Comparison of ENCODE assay signal across 35 mouse cellular contexts in genomic region chr13:74090265-74090664, GRCm38 (mm10). TPM values are rescaled to one million over a fixed set of nuclear protein-coding genes. Genes with fewer than 3 reads are reported as not detected.
DNase-seq lines count a peak whose midpoint lies in the region; ATAC-seq and TF ChIP-seq lines count a peak whose summit lies in the region.
"Had no signal": no experiment of that assay in that cellular context is flagged by ENCODE, and none has a peak within 500 bp of the region (broad histone marks: within the 10 kb centered on the region; RNA-seq: fewer than 3 reads in every experiment).

No protein-coding gene starts in this region.

- no peak overlapping the region for H3K27ac ChIP-seq in MEL (ENCODE audit: control insufficient read depth, low read depth, low read length)
- no peak overlapping the region for H3K27ac ChIP-seq in midbrain, embryonic 14.5 days (replicated peaks; ENCODE audit: low read depth, low read length)
- H3K27ac ChIP-seq in intestine, embryonic 15.5 days: no peak overlapping the region
- H3K27ac ChIP-seq: embryonic facial prominence, embryonic 10.5 days; embryonic facial prominence, embryonic 15.5 days; forebrain, embryonic 15.5 days; heart, embryonic 15.5 days; hindbrain, embryonic 12.5 days; hindbrain, postnatal 0 days; kidney, postnatal 0 days; limb, embryonic 15.5 days; liver, embryonic 14.5 days; lung, embryonic 15.5 days; midbrain, embryonic 12.5 days; stomach, postnatal 0 days had no signal

- 80% methylated on average over 3 of the region's 3 CpGs for WGBS in midbrain, embryonic 14.5 days
- 69% methylated on average over 3 of the region's 3 CpGs for WGBS in intestine, embryonic 15.5 days

- ATAC-seq in common myeloid progenitor, adult 5-6 weeks (replicated peaks; ENCODE audit: low read depth, poor library complexity, severe bottlenecking): peak; percentile 89
- ATAC-seq in megakaryocyte, adult 5-6 weeks (ENCODE audit: poor library complexity, severe bottlenecking): peak; percentile 97
- ATAC-seq in midbrain, embryonic 14.5 days (ENCODE audit: low FRiP score, low TSS enrichment): no peak
- no peak for ATAC-seq in intestine, embryonic 15.5 days
- ATAC-seq: forebrain, embryonic 15.5 days; hindbrain, postnatal 0 days; intestine, embryonic 16.5 days; Patski had no signal

- no peaks in the 10 kb centered on the region for H3K4me1 ChIP-seq in MEL (ENCODE audit: control insufficient read depth in 1 of 2, insufficient read depth in 2 of 2, low read length in 2 of 2)
- H3K4me1 ChIP-seq in midbrain, embryonic 14.5 days (ENCODE audit: control insufficient read depth, insufficient read depth, low read length): no peaks in the 10 kb centered on the region
- H3K4me1 ChIP-seq in intestine, embryonic 15.5 days (replicated peaks): no peaks in the 10 kb centered on the region
- H3K4me1 ChIP-seq: embryonic facial prominence, embryonic 10.5 days; embryonic facial prominence, embryonic 15.5 days; forebrain, embryonic 15.5 days; hindbrain, embryonic 12.5 days; limb, embryonic 15.5 days; lung, embryonic 15.5 days; midbrain, embryonic 12.5 days had no signal

- no peak for TF ChIP-seq CTCF in MEL (IDR thresholded peaks at IDR 0.05 in 2 of 3, conservative IDR thresholded peaks at IDR 0.05 in 1 of 3; ENCODE audit: control insufficient read depth in 1 of 3, insufficient read depth in 1 of 3, low read depth in 2 of 3, low read length in 3 of 3, poor library complexity in 1 of 3, severe bottlenecking in 1 of 3)

- no peak for TF ChIP-seq RAD21 in MEL (IDR thresholded peaks at IDR 0.05; ENCODE audit: low read depth, low read length)

- H3K9me3 ChIP-seq in MEL (replicated peaks; ENCODE audit: insufficient read depth, low read length): no peaks in the 10 kb centered on the region
- no peaks in the 10 kb centered on the region for H3K9me3 ChIP-seq in midbrain, embryonic 14.5 days (ENCODE audit: control insufficient read depth, low read length)
- no peaks in the 10 kb centered on the region for H3K9me3 ChIP-seq in intestine, embryonic 15.5 days
- H3K9me3 ChIP-seq: embryonic facial prominence, embryonic 10.5 days; embryonic facial prominence, embryonic 15.5 days; forebrain, embryonic 15.5 days; heart, embryonic 15.5 days; hindbrain, embryonic 12.5 days; limb, embryonic 15.5 days; lung, embryonic 15.5 days; megakaryocyte, embryonic 14.5 days; midbrain, embryonic 12.5 days had no signal

- no peak overlapping the region for H3K4me2 ChIP-seq in midbrain, embryonic 14.5 days (ENCODE audit: low read length)
- H3K4me2 ChIP-seq in intestine, embryonic 15.5 days (replicated peaks): no peak overlapping the region
- H3K4me2 ChIP-seq: embryonic facial prominence, embryonic 15.5 days; forebrain, embryonic 15.5 days; heart, embryonic 15.5 days; hindbrain, embryonic 12.5 days; limb, embryonic 15.5 days; lung, embryonic 15.5 days; midbrain, embryonic 12.5 days had no signal

- no peak overlapping the region for H3K4me3 ChIP-seq in MEL (ENCODE audit: control insufficient read depth in 1 of 2, insufficient read depth in 1 of 2, low read depth in 2 of 2, low read length in 2 of 2)
- no peak overlapping the region for H3K4me3 ChIP-seq in midbrain, embryonic 14.5 days (replicated peaks; ENCODE audit: low read depth, low read length)
- H3K4me3 ChIP-seq in intestine, embryonic 15.5 days (replicated peaks): no peak overlapping the region
- H3K4me3 ChIP-seq: embryonic facial prominence, embryonic 10.5 days; embryonic facial prominence, embryonic 15.5 days; forebrain, embryonic 15.5 days; heart, embryonic 15.5 days; hindbrain, embryonic 12.5 days; limb, embryonic 15.5 days; lung, embryonic 15.5 days; megakaryocyte, embryonic 14.5 days; midbrain, embryonic 12.5 days had no signal

- H3K9ac ChIP-seq in MEL (ENCODE audit: control insufficient read depth, low read depth, low read length, poor library complexity, severe bottlenecking): no peak overlapping the region
- no peak overlapping the region for H3K9ac ChIP-seq in midbrain, embryonic 14.5 days (replicated peaks; ENCODE audit: low read length)
- H3K9ac ChIP-seq in intestine, embryonic 15.5 days: no peak overlapping the region
- H3K9ac ChIP-seq: embryonic facial prominence, embryonic 15.5 days; forebrain, embryonic 15.5 days; heart, embryonic 15.5 days; hindbrain, embryonic 12.5 days; limb, embryonic 15.5 days; liver, embryonic 14.5 days; lung, embryonic 15.5 days; midbrain, embryonic 12.5 days had no signal

- no peak for TF ChIP-seq POLR2A in MEL (IDR thresholded peaks at IDR 0.05; ENCODE audit: control insufficient read depth in 1 of 2, insufficient read depth in 1 of 2, low read depth in 1 of 2, low read length in 2 of 2, poor library complexity in 1 of 2)

- no peak for TF ChIP-seq EP300 in MEL (IDR thresholded peaks at IDR 0.05; ENCODE audit: low read depth in 1 of 2, low read length in 2 of 2)

- peak; percentile 4 for DNase-seq in lung, postnatal 14 days
- no peak for DNase-seq in lung, postnatal 4 days
- DNase-seq in MEL (ENCODE audit: low read depth, low spot score): peak; percentile 12
- no peak for DNase-seq in midbrain, embryonic 14.5 days
- DNase-seq: adrenal gland, postnatal 25 days; cerebellum, adult 18-20 months; cerebellum, postnatal 10 days; gastrocnemius, postnatal 25 days; kidney, adult 8-10 months; kidney, postnatal 4 days; left cerebral cortex, postnatal 4 days; retina, postnatal 1 day; spleen, adult 18-20 months; thymus, adult 18-20 months; thymus, postnatal 36 days had no signal

- H3K27me3 ChIP-seq in MEL (ENCODE audit: control insufficient read depth in 1 of 2, insufficient read depth in 2 of 2, low read length in 2 of 2): peaks cover 0 to 3% of the 10 kb centered on the region in 2 experiments; a peak in 2 of 4 replicates
- no peaks in the 10 kb centered on the region for H3K27me3 ChIP-seq in midbrain, embryonic 14.5 days (ENCODE audit: control insufficient read depth, insufficient read depth, low read length)
- H3K27me3 ChIP-seq in intestine, embryonic 15.5 days (replicated peaks): no peaks in the 10 kb centered on the region
- H3K27me3 ChIP-seq: embryonic facial prominence, embryonic 15.5 days; forebrain, embryonic 15.5 days; heart, embryonic 15.5 days; hindbrain, embryonic 12.5 days; limb, embryonic 15.5 days; lung, embryonic 15.5 days; midbrain, embryonic 12.5 days; Patski had no signal

- H3K36me3 ChIP-seq in MEL (ENCODE audit: control insufficient read depth in 1 of 2, insufficient read depth in 2 of 2, low read length in 2 of 2): no peaks in the 10 kb centered on the region
- H3K36me3 ChIP-seq in midbrain, embryonic 14.5 days (ENCODE audit: control insufficient read depth, insufficient read depth, low read length): no peaks in the 10 kb centered on the region
- H3K36me3 ChIP-seq in intestine, embryonic 15.5 days: no peaks in the 10 kb centered on the region
- H3K36me3 ChIP-seq: embryonic facial prominence, embryonic 10.5 days; embryonic facial prominence, embryonic 15.5 days; forebrain, embryonic 15.5 days; heart, embryonic 15.5 days; hindbrain, embryonic 12.5 days; limb, embryonic 15.5 days; lung, embryonic 15.5 days; midbrain, embryonic 12.5 days had no signal

- no peaks in the 10 kb centered on the region for H3K79me2 ChIP-seq in MEL (ENCODE audit: control insufficient read depth, insufficient read depth, low read length, poor library complexity)

TF ChIP-seq in MEL, 35 proteins besides CTCF, POLR2A, EP300 and RAD21:
- TF ChIP-seq GABPA (IDR thresholded peaks at IDR 0.05; ENCODE audit: low read depth, low read length) (no peak), ZC3H11A (IDR thresholded peaks at IDR 0.05; ENCODE audit: low read depth, low read length) (no peak), MEF2A (IDR thresholded peaks at IDR 0.05; ENCODE audit: extremely low read depth, insufficient replicate concordance, low read depth, low read length, poor library complexity, severe bottlenecking) (no peak)

RNA-seq across cellular contexts. Expression of gene Cep72, which starts 28.2 kb away (rescaled TPM):
- 2.2 and 3.9 TPM in 2 replicates for total RNA-seq in MEL (2012; rRNA removed)
- 1 to 10 TPM in 1 of 2 experiments, not detected in 1; 7.0 TPM for polyA plus RNA-seq in MEL (2012; ENCODE audit: insufficient read depth in 1 of 2, insufficient read length in 2 of 2, low read depth in 1 of 2, low replicate concordance in 2 of 2, missing spikeins in 1 of 2)
- 11.8 and 14.5 TPM in 2 replicates for total RNA-seq in common myeloid progenitor, adult 5-6 weeks (2017)
- 7.6 and 8.2 TPM in 2 replicates for total RNA-seq in megakaryocyte, adult 5-6 weeks (2015)
- 8.9 and 15.7 TPM in 2 replicates for total RNA-seq in megakaryocyte, adult 5-6 weeks (2017)
- 6.3 and 13.3 TPM in 2 replicates for polyA plus RNA-seq in midbrain, embryonic 14.5 days (2014; fragmentation: Nextera tagmentation; extraction: Ambion mirVana)
- 14.1 and 15.2 TPM in 2 replicates for polyA plus RNA-seq in intestine, embryonic 15.5 days (2015; fragmentation: Nextera tagmentation; extraction: Ambion mirVana)

RNA-seq across cellular contexts. Expression of gene Slc9a3, which starts 31.0 kb away (rescaled TPM):
- total RNA-seq in MEL (2012; rRNA removed): 0.04 TPM in 1 of 2 replicates, not detected in the other
- not detected for polyA plus RNA-seq in MEL (2012; ENCODE audit: insufficient read depth in 1 of 2, insufficient read length in 2 of 2, low read depth in 1 of 2, low replicate concordance in 2 of 2, missing spikeins in 1 of 2)
- total RNA-seq in common myeloid progenitor, adult 5-6 weeks (2017): not detected in 2 replicates
- not detected in 2 replicates for total RNA-seq in megakaryocyte, adult 5-6 weeks (2015)
- total RNA-seq in megakaryocyte, adult 5-6 weeks (2017): not detected in 2 replicates
- 0.17 and 0.36 TPM in 2 replicates for polyA plus RNA-seq in midbrain, embryonic 14.5 days (2014; fragmentation: Nextera tagmentation; extraction: Ambion mirVana)
- polyA plus RNA-seq in intestine, embryonic 15.5 days (2015; fragmentation: Nextera tagmentation; extraction: Ambion mirVana): 5.0 and 6.2 TPM in 2 replicates
- total RNA-seq: CH12.LX, ES-E14 had no signal
- polyA plus RNA-seq: forebrain, embryonic 15.5 days; hindbrain, embryonic 12.5 days; liver, embryonic 14.5 days; lung, embryonic 15.5 days; Patski had no signal

Comparison
In these comparisons a context has a peak if more than half of its experiments do, and no peak if none do; other contexts are left out.
1. DNase-seq: peak in lung, postnatal 14 days (single experiment) and MEL (single experiment); none in lung, postnatal 4 days (0 of 2) and midbrain, embryonic 14.5 days (single experiment).
2. ATAC-seq: peak in common myeloid progenitor, adult 5-6 weeks (single experiment) and megakaryocyte, adult 5-6 weeks (single experiment); none in midbrain, embryonic 14.5 days (single experiment) and intestine, embryonic 15.5 days (single experiment).